Comparison of ENCODE assay signal across 12 mouse cellular contexts in the genomic region with DNA sequence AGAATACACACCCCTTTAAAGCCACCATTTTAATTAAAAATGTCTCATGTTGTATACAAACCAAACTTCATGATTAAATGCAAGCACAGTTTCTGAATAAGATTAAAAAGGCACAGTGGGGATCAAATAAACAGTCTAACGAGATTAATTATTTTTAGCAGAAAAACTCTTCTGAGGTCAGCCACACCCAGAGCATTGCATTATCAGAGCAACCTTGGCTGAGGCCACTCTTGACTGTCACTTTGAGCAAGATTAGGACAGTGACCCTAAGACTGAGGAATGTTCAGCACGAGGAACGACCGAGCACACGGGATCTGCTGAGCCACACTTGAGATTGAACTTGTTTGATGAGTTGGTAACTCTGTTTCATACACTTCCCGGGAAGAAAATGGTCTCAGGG.
"Had no signal": no experiment of that assay in that cellular context is flagged by ENCODE, and none has a peak within 500 bp of the region (broad histone marks: within the 10 kb centered on the region; RNA-seq: fewer than 3 reads in every experiment).

No protein-coding gene starts in this region.

- H3K4me3 ChIP-seq: limb, embryonic 15.5 days; liver, embryonic 12.5 days; midbrain, embryonic 15.5 days; stomach, embryonic 15.5 days had no signal

- H3K36me3 ChIP-seq: midbrain, embryonic 15.5 days had no signal

- H3K9me3 ChIP-seq: limb, embryonic 15.5 days; liver, embryonic 12.5 days; midbrain, embryonic 15.5 days; stomach, embryonic 15.5 days had no signal

- DNase-seq: kidney, postnatal 14 days; layer of hippocampus, postnatal 36 days; lung, embryonic 14.5 days; lung, postnatal 10 days; lung, postnatal 4 days; right cerebral cortex, postnatal 14 days; thymus, adult 2 months; thymus, postnatal 25 days had no signal

- H3K27ac ChIP-seq: limb, embryonic 15.5 days; liver, embryonic 12.5 days; midbrain, embryonic 15.5 days; stomach, embryonic 15.5 days had no signal

- H3K27me3 ChIP-seq: limb, embryonic 15.5 days; liver, embryonic 12.5 days; midbrain, embryonic 15.5 days; stomach, embryonic 15.5 days had no signal
